Mouse (Mus musculus) right cerebral cortex, adult 18-20 months (tissue): ENCODE measurements around the gene Npr3.

Experiments
- DNase-seq: peaks from one replicate; pipeline ENCODE4 v3.0.0; 2022; ENCODE audit warnings: mixed read lengths

Npr3 gene

DNA sequence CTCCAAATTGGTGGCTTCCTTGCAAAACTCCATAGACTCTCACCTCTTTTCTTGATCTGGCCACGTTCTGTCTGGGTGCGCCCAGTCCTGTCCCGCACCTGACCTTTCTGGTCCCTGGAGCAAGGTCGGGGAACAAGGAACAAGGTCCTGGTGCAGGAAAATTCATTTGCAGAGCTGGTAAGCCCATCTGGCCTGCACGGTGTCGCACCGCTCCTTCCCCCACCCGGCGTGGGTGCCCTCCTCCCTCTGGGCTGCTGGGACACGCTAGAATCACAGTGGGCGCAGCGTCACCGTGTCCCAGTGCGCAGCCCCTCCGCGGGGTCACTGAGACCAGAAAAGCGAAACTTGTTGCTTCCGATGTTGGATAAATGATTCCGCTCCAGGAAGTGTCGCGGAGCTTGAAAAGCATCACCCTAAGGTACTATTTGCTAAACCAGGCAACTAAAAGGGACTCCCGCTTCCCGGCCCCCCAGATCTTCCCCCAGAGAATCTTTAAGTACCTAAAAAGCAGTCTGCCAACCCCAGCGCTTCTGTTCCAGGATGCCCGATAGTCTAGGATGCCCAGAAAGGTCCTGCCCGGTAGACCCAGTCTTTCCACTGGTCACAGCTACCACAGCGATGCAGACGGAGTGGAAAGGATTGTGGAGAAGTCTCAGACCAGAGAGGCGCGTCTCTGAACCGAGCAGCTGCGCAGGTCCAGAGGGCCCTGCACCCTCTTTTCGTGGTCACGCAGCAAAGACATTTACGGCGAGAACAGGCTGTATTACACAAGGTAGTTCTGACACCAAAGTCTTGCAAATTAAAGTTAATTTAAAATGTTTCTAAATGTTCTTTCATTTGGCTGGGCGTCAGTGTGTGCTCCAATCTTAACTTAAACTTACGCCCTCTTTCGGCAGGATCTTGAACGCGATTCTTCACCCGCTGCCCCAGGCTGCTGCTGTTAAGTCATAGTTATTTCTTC lies at the start of gene Npr3:
Npr3 (minus strand) TSS at position 717 of the 961 bp plus-strand sequence.
- peak; percentile 59 for DNase-seq

- DNase-seq = no peak
Measured at GRCm38 (mm10) chr15:11956129-11956528, 49.0 kb upstream of the Npr3 start.

GRCm38 (mm10) chr15:11954190-11954589 lies 47.1 kb upstream of the Npr3 start:
- DNase-seq = no peak

GRCm38 (mm10) chr15:11952159-11952558 lies 45.1 kb upstream of the Npr3 start:
- DNase-seq = no peak

GRCm38 (mm10) chr15:11951181-11951580 lies 44.1 kb upstream of the Npr3 start:
- DNase-seq = no peak

DNA sequence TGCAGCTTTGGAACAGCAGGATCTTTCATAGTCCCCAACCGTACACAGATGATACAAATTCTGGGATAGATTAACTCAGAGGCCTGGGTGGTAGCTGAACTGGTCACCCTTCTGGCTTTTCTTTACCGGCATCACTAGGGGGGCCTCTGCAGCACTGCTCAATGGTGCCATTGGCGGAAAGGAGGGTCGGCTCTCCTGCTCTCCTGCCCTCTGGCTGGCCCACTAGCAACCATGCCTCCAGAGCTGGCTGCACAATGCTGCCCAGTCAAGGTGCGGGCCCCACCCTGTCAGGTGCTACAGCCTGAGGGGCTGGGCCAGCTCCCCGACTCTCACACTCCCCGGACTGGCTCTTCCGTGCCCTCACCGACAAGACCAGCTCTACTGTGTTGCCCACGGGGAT lies 43.1 kb upstream of the Npr3 start:
- no peak for DNase-seq

DNA sequence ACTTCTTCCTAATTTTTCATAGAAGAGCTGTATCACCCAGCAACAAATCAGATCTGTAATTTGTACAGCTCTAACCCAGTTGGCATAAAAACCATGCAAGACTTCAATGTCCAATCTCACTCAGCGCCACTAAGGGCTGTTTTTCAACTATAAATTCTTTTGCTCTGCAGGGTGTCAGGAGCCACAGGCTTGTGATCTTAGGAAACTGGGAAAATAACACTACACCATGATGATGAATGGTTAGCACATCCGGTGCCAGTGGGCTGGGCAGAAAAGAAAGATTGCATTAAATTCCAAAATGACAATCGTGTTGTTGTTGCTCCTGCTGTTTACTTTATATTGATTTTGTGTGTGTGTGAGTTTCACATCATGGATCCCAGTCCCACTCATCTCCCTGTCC lies 42.4 kb upstream of the Npr3 start:
- no peak for DNase-seq

DNA sequence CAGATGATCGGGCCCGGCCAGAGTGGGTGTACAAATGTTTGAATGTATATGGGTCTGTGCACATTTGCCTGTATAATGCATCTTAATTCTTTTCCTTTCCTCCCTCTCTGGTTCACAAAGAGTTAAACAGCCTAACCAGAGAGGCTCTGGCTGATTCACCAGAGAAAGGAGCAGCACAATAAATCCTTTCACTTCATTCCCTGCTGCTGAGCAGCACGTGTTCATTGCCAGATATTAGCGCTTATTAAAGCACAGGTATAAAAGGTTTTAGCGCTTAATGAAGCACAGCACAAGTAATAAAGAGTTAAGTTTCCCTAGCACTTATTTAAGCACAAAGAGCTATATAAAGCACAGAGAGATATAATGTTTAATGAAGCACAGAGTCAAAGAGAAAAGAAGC lies 33.8 kb upstream of the Npr3 start:
- DNase-seq = no peak

DNA sequence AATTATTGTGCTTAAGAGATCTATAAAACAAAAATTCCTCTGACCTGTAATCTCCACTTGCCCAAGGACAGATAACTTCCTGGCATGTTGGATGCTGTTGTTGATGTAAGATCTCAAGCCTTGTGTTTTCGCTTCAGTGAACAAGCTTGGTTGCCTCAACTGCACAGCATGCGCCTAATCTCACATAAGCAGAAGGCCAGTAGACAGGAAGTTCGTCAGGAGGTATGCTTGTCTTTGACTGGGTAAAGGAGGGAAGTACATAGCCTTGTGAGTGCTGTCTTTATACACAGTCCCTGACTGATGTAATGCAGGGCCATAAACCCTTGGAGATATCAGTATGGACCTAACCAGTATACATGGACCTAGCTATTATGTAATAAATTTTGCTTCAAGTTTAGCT lies 20.7 kb upstream of the Npr3 start:
- DNase-seq = no peak

GRCm38 (mm10) chr15:11914101-11914500 lies 7.0 kb upstream of the Npr3 start:
- no peak for DNase-seq

- no peak for DNase-seq
Measured at GRCm38 (mm10) chr15:11909875-11910274, 2.8 kb upstream of the Npr3 start.

- no peak for DNase-seq
Measured at GRCm38 (mm10) chr15:11908166-11908565, 1.1 kb upstream of the Npr3 start.

- peak; percentile 48 for DNase-seq
Measured at GRCm38 (mm10) chr15:11906021-11906570, 991 bp downstream of the Npr3 start.

DNA sequence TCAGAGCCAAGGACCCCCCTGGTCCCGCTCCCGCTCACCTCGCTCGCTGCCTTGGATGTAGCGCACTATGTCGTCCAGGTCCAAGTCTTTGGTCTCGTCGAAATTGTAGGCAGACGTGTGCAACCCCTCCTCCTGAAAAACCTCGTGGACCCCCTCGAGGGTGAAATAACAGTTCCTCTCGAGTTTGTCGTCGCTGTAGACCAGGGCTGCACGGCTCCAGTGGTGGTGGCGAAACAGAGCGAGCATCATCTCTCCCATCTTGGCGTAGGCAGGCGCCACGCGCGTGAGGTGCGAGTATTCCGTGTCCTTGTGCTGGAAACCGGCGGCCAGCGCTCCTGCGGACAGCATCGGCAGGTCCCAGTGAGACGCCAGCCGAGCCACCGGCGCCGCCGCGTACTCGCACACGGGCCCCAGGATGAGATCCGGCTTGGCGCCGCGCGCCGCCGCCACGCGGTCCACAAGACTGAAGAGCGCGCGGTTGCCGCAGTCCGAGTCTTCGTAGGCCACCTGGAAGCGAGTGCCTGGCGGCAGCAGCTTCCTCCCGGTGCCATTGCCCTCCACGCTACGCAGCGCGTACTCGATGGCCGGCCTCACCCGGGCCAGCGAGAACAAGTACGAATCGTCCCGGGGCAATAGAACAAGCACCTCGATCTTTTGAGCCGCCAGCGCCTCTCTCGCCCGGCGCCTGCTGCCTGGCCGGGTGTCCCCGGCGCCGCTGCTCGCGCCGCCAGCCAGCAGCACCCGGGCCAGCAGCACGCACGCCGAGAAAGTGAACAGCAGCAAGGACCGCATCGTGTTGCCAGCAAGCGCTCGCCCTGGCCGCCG lies 2.0 kb downstream of the Npr3 start:
- DNase-seq = peak; percentile 34

GRCm38 (mm10) chr15:11904043-11904847 lies 2.8 kb downstream of the Npr3 start:
- DNase-seq = peak; percentile 26

GRCm38 (mm10) chr15:11903196-11904042 lies 3.7 kb downstream of the Npr3 start:
- DNase-seq = peak; percentile 9

GRCm38 (mm10) chr15:11897617-11898016 lies 9.5 kb downstream of the Npr3 start:
- no peak for DNase-seq

DNA sequence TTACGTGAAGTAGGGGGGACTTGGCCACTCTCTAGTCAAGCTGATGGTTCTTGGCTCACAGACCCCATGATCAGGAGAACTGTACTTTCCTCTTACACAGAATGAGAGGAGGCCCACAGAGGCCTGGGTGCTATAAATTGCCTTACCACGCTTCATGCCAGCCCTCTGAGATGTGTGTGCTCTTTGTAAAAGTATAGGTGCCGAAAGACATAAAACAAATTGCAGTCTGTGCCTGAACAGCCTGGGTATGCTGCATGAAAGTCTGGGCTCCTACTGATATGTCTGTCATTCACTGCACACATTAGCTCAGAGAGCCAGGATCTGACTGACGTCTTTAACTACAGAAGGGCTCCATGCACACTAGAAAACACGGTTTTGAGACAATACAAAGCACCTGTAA lies 9.9 kb downstream of the Npr3 start:
- DNase-seq = no peak

GRCm38 (mm10) chr15:11893969-11894368 lies 13.1 kb downstream of the Npr3 start:
- DNase-seq = no peak

- DNase-seq = no peak
Measured at GRCm38 (mm10) chr15:11891395-11891794, 15.7 kb downstream of the Npr3 start.

GRCm38 (mm10) chr15:11882508-11883205 lies 24.4 kb downstream of the Npr3 start:
- peak; percentile 65 for DNase-seq
